Mouse (Mus musculus): ENCODE results near the gene Gm17361. TPM values are rescaled to one million over a fixed set of nuclear protein-coding genes. Genes with fewer than 3 reads are reported as not detected.

Gene Gm17361
- not detected for polyA plus RNA-seq (2017; shearing (Covaris generic))

GRCm38 (mm10) chrX:125003863-125004262, at the start of gene Gm17361:
Gene Gm17361 (plus strand): TSS chrX:125004163.

Data from activated CD4-positive, CD25-positive, alpha-beta regulatory T cell, adult 9 weeks (primary cell).